Mouse (Mus musculus): Measurements from ENCODE around the gene Haghl. TPM values are rescaled to one million over a fixed set of nuclear protein-coding genes. Genes with fewer than 3 reads are reported as not detected.

Haghl gene
- polyA plus RNA-seq, 1 experiment from 2014 or later = 100 TPM

DNA sequence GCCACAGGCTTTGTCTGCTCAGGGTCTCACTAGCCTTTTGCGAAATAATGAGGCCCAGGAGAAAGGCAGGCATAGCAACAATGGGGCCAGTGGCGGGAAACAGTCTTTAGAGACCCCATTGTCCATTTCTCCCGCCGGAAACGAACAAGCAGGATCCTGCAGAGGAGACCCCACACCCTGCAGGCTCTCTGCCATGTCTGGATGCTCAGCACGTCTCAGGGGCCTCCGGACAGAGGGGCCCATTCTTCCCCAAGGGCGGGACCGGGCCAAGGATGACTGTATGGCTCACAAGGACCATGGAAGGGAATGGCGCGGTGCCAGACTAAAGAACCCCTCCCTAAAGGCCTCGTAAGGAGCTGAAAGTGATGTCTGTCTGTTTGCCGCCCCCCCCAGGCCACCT lies 8.7 kb upstream of the Haghl start:
- H3K36me3 ChIP-seq (replicated peaks) = peaks cover 7% of the 10 kb centered on the region
- 0 out of 2 replicates have a peak, but pooled peaks have one; percentile 24 for ATAC-seq (ENCODE audit: low FRiP score)
- H3K9ac ChIP-seq = peak overlapping the region; percentile 80
- peak overlapping the region; percentile 93 for H3K4me2 ChIP-seq
- H3K4me1 ChIP-seq = peaks cover 65% of the 10 kb centered on the region
- H3K27ac ChIP-seq = peak overlapping the region; percentile 97
- H3K9me3 ChIP-seq = no peaks in the 10 kb centered on the region
- 0 out of 2 replicates have a peak overlapping the region, but pooled peaks have one; percentile 82 for H3K4me3 ChIP-seq (replicated peaks)
- no peaks in the 10 kb centered on the region for H3K27me3 ChIP-seq
- WGBS = 10% methylated on average over 13 of the region's 13 CpGs

DNA sequence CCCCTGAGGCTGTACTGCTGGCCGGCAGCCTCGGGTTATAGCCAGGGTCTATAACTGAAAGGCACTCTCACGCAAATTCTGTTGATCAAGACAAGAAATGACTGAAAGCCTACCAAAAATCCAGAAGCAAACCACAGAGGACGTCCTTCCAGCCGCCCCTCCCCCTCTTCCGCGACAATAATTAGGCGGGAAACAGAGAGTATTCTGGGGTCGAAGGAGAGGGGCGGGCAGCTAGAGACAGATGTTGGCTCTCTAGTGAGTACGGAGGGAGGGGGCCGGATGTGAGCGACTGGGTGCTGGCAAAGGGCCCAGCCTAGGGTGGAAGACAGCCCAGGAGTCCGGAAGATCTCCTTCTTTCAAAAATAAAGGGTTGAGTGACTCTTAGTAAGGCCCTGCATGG lies 7.1 kb upstream of the Haghl start, which contains the start of gene Fam173a:
Fam173a (minus strand) TSS at position 287 of the 400 bp plus-strand sequence.
- Histone ChIP-seq H3K4me2 (peak within 1 kb of the TSS; percentile 93), H3K27me3 (no peaks in the 10 kb centered on the region), H3K4me1 (peaks cover 65% of the 10 kb centered on the region), H3K36me3 (replicated peaks) (peaks cover 19% of the 10 kb centered on the region), H3K9ac (peak within 1 kb of the TSS; percentile 81), H3K9me3 (no peaks in the 10 kb centered on the region), H3K4me3 (replicated peaks) (peak within 1 kb of the TSS; percentile 65), H3K27ac (peak within 1 kb of the TSS; percentile 97)
- WGBS = 2% methylated on average over 14 of the region's 14 CpGs
- peak; percentile 42; the same call in 1 of the 2 replicates for ATAC-seq (ENCODE audit: low FRiP score)

DNA sequence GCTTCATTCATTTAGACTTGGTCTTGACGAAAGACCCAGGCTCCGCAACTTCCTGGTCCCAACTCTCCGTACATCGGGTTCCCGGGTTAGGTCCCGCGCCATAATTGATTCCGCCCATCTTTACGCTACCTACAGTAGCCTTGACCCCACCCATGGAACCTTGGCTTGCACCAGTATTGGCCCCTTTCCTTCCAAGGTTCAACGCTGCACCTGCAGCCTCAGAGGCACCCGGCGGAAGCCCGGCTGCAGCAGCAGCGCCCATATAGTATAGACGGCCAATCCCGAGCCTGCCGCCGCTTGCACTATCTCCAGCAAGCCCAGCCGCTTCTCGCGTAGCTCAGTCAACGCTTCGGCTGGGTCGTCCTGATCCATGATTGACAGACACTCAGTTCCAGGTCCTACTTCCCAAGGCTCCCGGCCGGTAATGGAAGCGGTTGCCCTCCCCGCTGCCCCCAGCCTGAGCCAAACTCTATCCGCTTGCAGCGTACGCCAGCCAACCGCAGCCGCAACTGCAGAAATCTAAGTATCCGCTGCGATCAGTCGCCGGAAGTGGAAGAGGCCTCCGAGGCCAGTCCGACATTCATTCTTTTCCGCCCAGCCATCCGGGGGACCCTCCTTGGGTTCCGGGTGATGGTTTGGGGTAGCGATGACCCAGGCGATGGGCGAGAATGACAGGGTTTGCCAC lies 6.5 kb upstream of the Haghl start:
- H3K4me1 ChIP-seq = peaks cover 59% of the 10 kb centered on the region
- peaks cover 24% of the 10 kb centered on the region for H3K36me3 ChIP-seq (replicated peaks)
- peak overlapping the region; percentile 65 for H3K4me3 ChIP-seq (replicated peaks)
- peak overlapping the region; percentile 81 for H3K9ac ChIP-seq
- peak; percentile 57 for ATAC-seq (ENCODE audit: low FRiP score)
- no peaks in the 10 kb centered on the region for H3K27me3 ChIP-seq
- H3K9me3 ChIP-seq = no peaks in the 10 kb centered on the region
- under 1% methylated on average over 45 of the region's 45 CpGs for WGBS
- H3K27ac ChIP-seq = peak overlapping the region; percentile 97
- H3K4me2 ChIP-seq = peak overlapping the region; percentile 88

DNA sequence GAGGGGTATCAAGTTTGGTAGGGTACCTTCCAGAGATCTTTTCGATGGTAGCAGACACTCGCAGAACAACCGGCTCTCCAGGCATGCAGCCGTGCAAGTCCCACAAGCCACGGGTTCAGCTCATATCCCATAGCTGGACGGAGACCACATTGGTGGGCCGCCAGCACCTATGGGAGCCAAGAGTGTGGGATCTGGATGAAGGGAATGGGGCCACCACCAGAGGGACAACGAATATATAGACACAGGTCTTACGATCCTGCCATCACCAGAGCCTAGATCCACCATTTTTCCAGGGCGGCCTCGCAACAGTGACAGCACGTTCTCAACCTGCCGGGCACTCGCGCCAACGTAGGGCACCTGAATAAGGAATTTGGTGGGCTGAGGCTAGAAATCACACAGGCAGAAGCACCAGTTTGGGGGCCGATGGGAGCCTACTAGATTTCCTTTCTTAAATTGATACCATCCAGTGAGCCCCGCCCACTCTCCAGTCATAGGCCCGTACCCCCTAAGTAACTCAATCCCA lies 5.9 kb upstream of the Haghl start:
- Histone ChIP-seq H3K36me3 (replicated peaks) (peaks cover 24% of the 10 kb centered on the region), H3K9ac (peak overlapping the region; percentile 81), H3K9me3 (no peaks in the 10 kb centered on the region), H3K27ac (peak overlapping the region; percentile 97), H3K27me3 (no peaks in the 10 kb centered on the region), H3K4me1 (peaks cover 54% of the 10 kb centered on the region), H3K4me2 (peak overlapping the region; percentile 88), H3K4me3 (replicated peaks) (peak overlapping the region; percentile 65)
- 28% methylated on average over 19 of the region's 19 CpGs for WGBS
- ATAC-seq (ENCODE audit: low FRiP score) = no peak

DNA sequence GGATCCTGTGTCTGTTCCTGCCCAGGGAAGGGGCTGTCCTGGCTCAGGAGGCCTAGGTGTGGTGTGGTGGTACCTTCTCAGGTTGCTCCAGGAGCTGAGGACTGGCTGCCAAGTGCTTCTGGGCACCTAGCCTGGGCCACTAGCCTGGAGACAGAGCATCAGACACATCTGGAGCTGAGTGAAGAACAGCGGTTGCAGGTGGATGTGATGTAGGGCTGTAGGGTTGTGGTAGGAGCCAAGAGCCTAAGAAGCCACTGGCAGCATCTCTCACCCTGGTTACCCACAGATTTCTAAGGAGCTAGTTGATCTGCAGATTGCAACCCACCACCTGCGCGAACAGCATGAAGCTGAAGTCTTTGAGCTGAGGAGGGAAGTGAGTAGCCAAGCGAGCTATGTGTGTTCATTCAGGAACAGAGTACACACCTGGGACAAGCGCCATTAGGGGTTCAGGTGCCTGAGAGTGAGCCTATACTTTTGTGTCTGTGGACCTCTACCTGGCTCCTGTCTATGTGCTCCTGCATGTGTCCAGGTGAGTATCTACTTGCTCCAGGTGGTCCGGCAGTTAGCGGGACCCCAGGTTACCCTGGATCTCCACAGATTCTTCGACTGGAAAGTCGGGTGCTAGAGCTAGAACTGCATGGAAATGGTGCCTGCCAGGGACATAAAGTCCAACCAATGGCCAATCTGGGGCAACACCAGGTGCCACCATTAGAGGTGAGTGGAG lies 1.5 kb upstream of the Haghl start:
- H3K4me2 ChIP-seq = no peak overlapping the region
- WGBS = 92% methylated on average over 9 of the region's 9 CpGs
- H3K9me3 ChIP-seq = no peaks in the 10 kb centered on the region
- peaks cover 49% of the 10 kb centered on the region for H3K36me3 ChIP-seq (replicated peaks)
- H3K4me1 ChIP-seq = peaks cover 38% of the 10 kb centered on the region
- no peak overlapping the region for H3K9ac ChIP-seq
- H3K27me3 ChIP-seq = no peaks in the 10 kb centered on the region
- no peak for ATAC-seq (ENCODE audit: low FRiP score)
- H3K27ac ChIP-seq = no peak overlapping the region
- H3K4me3 ChIP-seq (replicated peaks) = no peak overlapping the region

DNA sequence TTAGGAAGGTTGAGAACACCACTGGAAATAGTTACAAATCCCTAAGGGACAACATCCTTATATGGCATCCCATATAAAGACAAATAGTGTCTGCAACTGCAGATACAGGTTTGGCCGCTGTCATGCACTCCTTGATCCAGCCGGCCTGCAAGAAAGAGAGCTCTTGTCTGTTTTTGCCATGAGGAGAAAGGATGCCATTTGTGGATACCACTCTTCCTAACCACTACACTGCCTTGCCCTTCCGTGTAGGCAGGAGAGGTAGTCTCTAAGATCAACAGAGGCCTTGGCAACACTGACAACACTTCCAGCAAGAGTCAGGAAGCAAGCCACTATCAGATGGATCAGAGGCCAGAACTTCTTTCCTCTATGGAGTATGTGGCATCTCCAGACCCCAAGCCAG lies 807 bp upstream of the Haghl start, which contains the start of gene Ccdc78:
Ccdc78 (plus strand) TSS at position 301 of the 400 bp plus-strand sequence.
- Histone ChIP-seq H3K4me1 (peaks cover 33% of the 10 kb centered on the region), H3K4me3 (replicated peaks) (peak within 1 kb of the TSS; percentile 65), H3K4me2 (peak within 1 kb of the TSS; percentile 88), H3K27me3 (no peaks in the 10 kb centered on the region), H3K9ac (peak within 1 kb of the TSS; percentile 73), H3K9me3 (no peaks in the 10 kb centered on the region), H3K36me3 (replicated peaks) (peaks cover 56% of the 10 kb centered on the region), H3K27ac (peak within 1 kb of the TSS; percentile 91)
- WGBS = 91% methylated on average over 3 of the region's 3 CpGs
- ATAC-seq (ENCODE audit: low FRiP score) = no peak

DNA sequence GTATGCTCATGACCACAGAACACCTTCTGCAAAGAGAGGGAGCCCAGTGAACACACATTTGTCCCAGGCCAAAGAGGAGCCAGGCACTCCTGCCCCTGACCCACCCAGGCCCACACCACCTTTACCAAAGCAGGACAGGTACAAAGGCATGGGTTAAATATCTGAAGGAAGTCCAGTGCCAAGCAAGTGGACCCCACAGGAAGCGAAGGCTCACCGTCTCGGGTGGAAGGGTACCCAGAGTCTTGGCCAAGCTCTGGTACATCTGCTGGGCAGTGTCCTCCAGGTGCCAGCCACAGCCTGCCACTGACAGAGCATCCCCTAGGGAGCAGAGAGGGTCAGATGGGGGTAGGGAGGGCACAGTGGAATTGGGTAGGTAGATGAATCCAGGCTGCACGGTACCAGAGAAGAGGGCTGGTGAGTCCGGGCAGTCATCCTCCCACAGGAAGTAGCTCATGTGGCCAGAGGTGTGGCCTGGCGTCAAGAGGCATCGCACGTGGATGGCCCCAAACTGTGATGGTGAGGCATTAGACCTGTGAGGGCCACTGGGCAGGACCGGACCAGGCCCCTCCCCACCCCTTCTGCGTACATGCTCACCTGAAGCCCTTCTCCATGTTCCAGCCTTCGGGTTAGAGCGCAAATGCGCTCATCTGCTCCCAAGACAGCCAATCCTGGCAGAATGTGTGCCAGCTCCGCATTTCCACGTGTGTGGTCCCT lies 1.5 kb downstream of the Haghl start:
- Histone ChIP-seq H3K9ac (peak overlapping the region; percentile 73), H3K4me2 (peak overlapping the region; percentile 88), H3K4me3 (replicated peaks) (peak overlapping the region; percentile 65), H3K27ac (0 out of 2 replicates have a peak overlapping the region, but pooled peaks have one; percentile 25), H3K36me3 (replicated peaks) (peaks cover 53% of the 10 kb centered on the region), H3K27me3 (no peaks in the 10 kb centered on the region), H3K4me1 (peaks cover 24% of the 10 kb centered on the region), H3K9me3 (no peaks in the 10 kb centered on the region)
- WGBS = 81% methylated on average over 15 of the region's 15 CpGs
- ATAC-seq (ENCODE audit: low FRiP score) = no peak

DNA sequence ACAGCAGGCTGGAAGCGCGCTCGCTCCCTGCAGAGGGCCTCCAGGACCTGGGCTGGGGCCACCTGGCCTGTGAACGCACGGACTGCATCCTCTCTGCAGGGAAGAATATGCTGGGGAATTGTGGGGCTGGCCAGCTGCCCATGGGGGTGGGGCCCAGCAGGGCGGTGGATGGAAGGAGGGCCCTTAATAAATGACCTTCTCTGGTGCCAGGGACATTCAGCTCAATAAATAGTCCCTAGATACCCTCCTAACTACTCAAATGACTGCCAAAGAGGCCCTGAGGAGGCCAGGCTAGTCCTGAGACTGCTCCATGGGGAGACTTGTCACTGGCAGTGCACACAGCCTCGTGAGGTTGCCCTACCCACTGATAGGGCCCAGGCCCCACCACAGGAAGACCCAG lies 2.4 kb downstream of the Haghl start:
- 80% methylated on average over 7 of the region's 7 CpGs for WGBS
- Histone ChIP-seq H3K9ac (peak overlapping the region; percentile 36; the same call in 1 of the 2 replicates), H3K36me3 (replicated peaks) (peaks cover 51% of the 10 kb centered on the region), H3K27me3 (no peaks in the 10 kb centered on the region), H3K4me3 (replicated peaks) (no peak overlapping the region), H3K4me2 (no peak overlapping the region), H3K4me1 (peaks cover 24% of the 10 kb centered on the region), H3K27ac (no peak overlapping the region), H3K9me3 (no peaks in the 10 kb centered on the region)
- ATAC-seq (ENCODE audit: low FRiP score) = no peak

DNA sequence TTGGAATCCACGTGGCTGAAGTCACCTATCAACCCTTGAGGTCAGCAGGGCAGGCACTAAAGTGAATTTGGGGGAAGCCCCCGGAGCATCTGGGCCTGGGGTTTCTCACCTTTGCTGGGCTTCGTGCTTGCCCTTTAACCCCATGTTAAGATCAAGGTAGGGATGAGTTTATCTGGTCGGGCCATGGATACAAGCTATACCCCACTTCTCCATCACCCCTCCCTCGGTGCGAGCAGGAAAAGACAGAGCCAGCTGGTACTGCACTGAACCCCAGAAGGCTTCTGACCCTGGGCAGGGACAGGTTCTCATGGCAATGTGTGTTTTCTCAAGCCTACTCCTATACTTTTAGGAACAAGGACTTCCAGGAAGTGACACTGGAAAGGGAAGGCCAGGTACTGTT lies 4.1 kb downstream of the Haghl start:
- Histone ChIP-seq H3K36me3 (replicated peaks) (peaks cover 43% of the 10 kb centered on the region), H3K4me2 (no peak overlapping the region), H3K9ac (no peak overlapping the region), H3K4me1 (peaks cover 24% of the 10 kb centered on the region), H3K9me3 (no peaks in the 10 kb centered on the region), H3K4me3 (replicated peaks) (no peak overlapping the region), H3K27ac (no peak overlapping the region), H3K27me3 (no peaks in the 10 kb centered on the region)
- WGBS = 83% methylated on average over 6 of the region's 6 CpGs
- ATAC-seq (ENCODE audit: low FRiP score) = no peak

DNA sequence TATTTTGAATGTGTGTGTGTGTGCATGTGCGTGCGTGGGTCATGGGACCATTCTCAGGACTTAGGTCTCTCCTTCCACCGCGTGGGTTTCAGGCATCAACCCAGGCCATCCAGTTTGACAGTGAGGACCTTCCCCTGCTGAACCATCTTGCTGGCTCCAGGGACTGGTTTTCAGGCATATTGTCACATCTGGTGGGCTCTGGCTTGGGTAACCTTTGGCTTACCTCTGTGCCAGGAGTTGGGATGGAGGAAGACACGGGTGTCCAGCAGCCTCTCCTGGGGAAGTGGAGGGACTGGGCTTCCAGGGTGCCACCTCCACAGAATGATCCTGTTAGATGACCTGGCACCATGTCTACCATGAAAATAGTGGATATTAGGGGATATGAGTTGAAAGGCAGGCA lies 7.5 kb downstream of the Haghl start:
- Histone ChIP-seq H3K4me3 (replicated peaks) (no peak overlapping the region), H3K4me1 (peaks cover 13% of the 10 kb centered on the region), H3K27me3 (no peaks in the 10 kb centered on the region), H3K9me3 (no peaks in the 10 kb centered on the region), H3K36me3 (replicated peaks) (peaks cover 28% of the 10 kb centered on the region), H3K4me2 (no peak overlapping the region), H3K27ac (no peak overlapping the region), H3K9ac (no peak overlapping the region)
- 93% methylated on average over 5 of the region's 5 CpGs for WGBS
- ATAC-seq (ENCODE audit: low FRiP score) = no peak

DNA sequence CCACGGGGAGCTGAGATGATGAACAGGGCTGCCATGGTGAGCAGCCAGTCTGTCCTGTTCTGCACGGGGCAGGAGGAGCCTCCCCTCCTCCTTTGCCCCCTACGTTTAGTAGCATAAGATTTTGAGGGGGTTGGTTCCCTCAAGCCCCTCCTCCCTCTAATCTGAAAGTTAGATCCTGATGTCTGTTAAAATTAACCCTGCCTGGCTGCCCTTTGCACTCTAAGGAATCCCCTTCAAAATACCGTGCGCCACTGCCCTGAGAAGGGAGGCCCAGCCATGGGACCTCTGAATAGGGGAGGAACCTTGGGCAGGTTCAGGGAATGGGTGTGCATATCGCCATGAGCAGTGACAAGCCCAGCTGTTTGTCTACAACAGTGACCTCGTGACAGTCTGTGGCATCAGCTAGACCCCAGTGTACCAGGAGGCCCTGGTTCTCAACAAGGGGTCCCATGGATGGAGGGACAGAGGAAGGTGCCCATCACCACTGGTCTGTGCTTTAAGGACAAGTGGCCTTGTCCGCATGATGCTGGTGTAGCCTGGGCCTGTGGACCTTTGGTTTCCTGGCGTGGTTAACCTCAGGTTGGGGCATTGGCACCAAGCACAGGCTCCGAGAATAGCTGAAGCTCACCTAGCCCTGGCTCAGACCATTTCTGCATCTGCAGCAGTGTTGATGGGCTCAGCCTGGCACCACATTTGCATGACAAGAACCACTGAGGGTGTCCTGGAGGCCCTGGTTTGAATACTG lies 10.0 kb downstream of the Haghl start:
- H3K4me3 ChIP-seq (replicated peaks) = no peak overlapping the region
- no peak overlapping the region for H3K4me2 ChIP-seq
- H3K36me3 ChIP-seq (replicated peaks) = peaks cover 5% of the 10 kb centered on the region
- WGBS = 83% methylated on average over 10 of the region's 10 CpGs
- no peak overlapping the region for H3K27ac ChIP-seq
- ATAC-seq (ENCODE audit: low FRiP score) = no peak
- H3K27me3 ChIP-seq = peaks cover 4% of the 10 kb centered on the region; the same call in 1 of the 2 replicates
- no peak overlapping the region for H3K9ac ChIP-seq
- peaks cover 11% of the 10 kb centered on the region for H3K4me1 ChIP-seq
- no peaks in the 10 kb centered on the region for H3K9me3 ChIP-seq
